Mouse (Mus musculus) liver, embryonic 14.5 days (tissue): ENCODE measurements at regions not wholly inside any gene's neighbourhood (a gene's known extent, or its start where the extent isn't known, plus 50 kb on each side); places are given as distances from the start of the nearest gene placed in this dataset.
A peak's percentile ranks its signal among the peaks of the same experiment; 100 is the strongest.

Source experiments
- ATAC-seq: fragments of 200-750 bp; cut with Nextera tagmentation; 2 replicates; pipeline ENCODE4 v1.8.0; 2017; ENCODE audit warnings: moderate number of reproducible peaks, mild to moderate bottlenecking, moderate library complexity; ENCODE audit not compliant: insufficient read depth
- DNase-seq, 3 experiments: peaks; one replicate each; pipeline ENCODE4 v3.0.0-alpha.2; 2012 to 2013; ENCODE audit warnings: low read depth in 3 of 3, low spot score in 3 of 3
- H3K27ac ChIP-seq: fragments of 300-500 bp; sonication (generic); 2 replicates; pipeline ENCODE4 v1.5.1; 2014; ENCODE audit warnings: moderate library complexity, mild to moderate bottlenecking, control low read depth, inconsistent platforms
- H3K27me3 ChIP-seq: fragments of 300-500 bp; sonication (generic); 2 replicates; pipeline ENCODE4 v1.6.1; 2014; ENCODE audit warnings: mild to moderate bottlenecking, low read length, moderate library complexity; ENCODE audit not compliant: control insufficient read depth, insufficient read depth
- H3K36me3 ChIP-seq: fragments of 300-500 bp; sonication (generic); replicated peaks from 2 replicates; pipeline ENCODE4 v1.6.1; 2014; ENCODE audit warnings: low read depth; ENCODE audit not compliant: control insufficient read depth, insufficient read depth
- H3K4me1 ChIP-seq, 2 experiments: fragments of 200-500 bp in 1 of 2; fragments of 300-500 bp in 1 of 2; sonication (generic) in 1 of 2; replicated peaks; 2 replicates each; pipeline ENCODE4 v1.6.1; 2012 to 2014; ENCODE audit warnings: antibody characterized with exemption in 1 of 2, inconsistent platforms in 1 of 2, low read length in 1 of 2; ENCODE audit not compliant: control insufficient read depth in 2 of 2, insufficient read depth in 2 of 2
- H3K4me2 ChIP-seq: fragments of 300-500 bp; sonication (generic); 2 replicates; pipeline ENCODE4 v1.6.1; 2014; ENCODE audit warnings: low read depth, mild to moderate bottlenecking, control low read depth, moderate library complexity
- H3K4me3 ChIP-seq, 2 experiments: fragments of 200-500 bp in 1 of 2; fragments of 300-500 bp in 1 of 2; sonication (generic) in 1 of 2; 2 replicates each; pipeline ENCODE4 v1.5.1; 2012 to 2014; ENCODE audit warnings: low read depth in 2 of 2, low read length in 2 of 2, mild to moderate bottlenecking in 2 of 2, control low read depth in 1 of 2, inconsistent platforms in 1 of 2, moderate library complexity in 1 of 2; ENCODE audit not compliant: insufficient read depth in 1 of 2
- H3K9ac ChIP-seq: fragments of 300-500 bp; sonication (generic); replicated peaks from 2 replicates; pipeline ENCODE4 v1.6.1; 2014; ENCODE audit warnings: mild to moderate bottlenecking, control low read depth, moderate library complexity
- H3K9me3 ChIP-seq: fragments of 300-500 bp; sonication (generic); 2 replicates; pipeline ENCODE4 v1.6.1; 2016; ENCODE audit warnings: low read length, mixed read lengths; ENCODE audit not compliant: control insufficient read depth
- CTCF ChIP-seq: IDR thresholded peaks from 2 replicates; pipeline ENCODE4 v1.5.1; 2016; ENCODE audit warnings: antibody characterized with exemption, low read depth, control low read depth
- EP300 ChIP-seq: IDR thresholded peaks from 2 replicates; pipeline ENCODE4 v1.6.1; 2016; ENCODE audit warnings: antibody characterized with exemption, low read depth
- WGBS: fragments of 180-500 bp; shearing (Covaris S2); extraction: QIAGEN DNeasy Blood & Tissue Kit; methylation state at CpG from one replicate; pipeline ENCODE4 v1.1.7; 2014; ENCODE audit not compliant: insufficient replicate concordance; 5-methylcytosine and 5-hydroxymethylcytosine counted together

GRCm38 (mm10) chr4:152779526-152779925 lies 301.9 kb upstream of the Kcnab2 start:
- Histone ChIP-seq H3K4me3 (no peak overlapping the region), H3K36me3 (no peaks in the 10 kb centered on the region), H3K4me1 (no peaks in the 10 kb centered on the region), H3K4me2 (no peak overlapping the region), H3K9ac (no peak overlapping the region), H3K27me3 (no peaks in the 10 kb centered on the region), H3K9me3 (no peaks in the 10 kb centered on the region; the same call in 1 of the 2 replicates), H3K27ac (no peak overlapping the region)
- ATAC-seq (no peak), DNase-seq (no peak)
- TF ChIP-seq EP300 (no peak), CTCF (no peak)
- WGBS: 79% methylated on average over 17 of the region's 17 CpGs

GRCm38 (mm10) chr4:152775801-152776200 lies 298.1 kb upstream of the Kcnab2 start:
- WGBS: 66% methylated on average over 6 of the region's 6 CpGs
- H3K4me1 ChIP-seq: no peaks in the 10 kb centered on the region
- no peak overlapping the region for H3K4me3 ChIP-seq
- H3K9me3 ChIP-seq: no peaks in the 10 kb centered on the region; the same call in 1 of the 2 replicates
- H3K9ac ChIP-seq: no peak overlapping the region
- H3K4me2 ChIP-seq: no peak overlapping the region
- no peak for TF ChIP-seq EP300
- TF ChIP-seq CTCF: no peak
- H3K27ac ChIP-seq: no peak overlapping the region
- no peaks in the 10 kb centered on the region for H3K36me3 ChIP-seq
- ATAC-seq (no peak), DNase-seq (no peak)
- H3K27me3 ChIP-seq: no peaks in the 10 kb centered on the region

DNA sequence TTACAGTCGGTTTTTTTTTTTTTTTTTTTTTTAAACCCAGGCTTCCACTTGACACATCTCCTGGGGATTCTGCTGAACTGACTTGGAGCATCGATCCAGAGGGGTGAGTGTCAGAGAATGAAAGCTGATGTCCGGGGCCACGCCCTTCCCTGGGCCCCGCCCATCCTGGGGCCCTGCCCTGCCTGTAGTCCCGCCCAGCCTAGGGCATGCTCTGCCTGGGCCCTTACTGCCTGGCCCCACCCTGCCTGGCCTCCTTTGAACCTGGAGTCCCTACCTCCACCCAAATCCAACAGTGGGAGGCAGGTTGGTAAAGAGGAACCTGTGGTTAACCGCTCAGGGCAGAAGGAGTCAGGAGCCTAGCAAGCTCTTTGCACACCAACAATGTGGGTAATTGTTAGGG lies 293.7 kb upstream of the Kcnab2 start:
- no peaks in the 10 kb centered on the region for H3K27me3 ChIP-seq
- TF ChIP-seq EP300 (no peak), CTCF (no peak)
- DNase-seq: no peak
- no peak overlapping the region for H3K9ac ChIP-seq
- no peaks in the 10 kb centered on the region; the same call in none of the 2 replicates for H3K9me3 ChIP-seq
- 56% methylated on average over 7 of the region's 7 CpGs for WGBS
- H3K4me2 ChIP-seq: no peak overlapping the region
- H3K27ac ChIP-seq: no peak overlapping the region
- H3K4me3 ChIP-seq: no peak overlapping the region
- no peaks in the 10 kb centered on the region for H3K36me3 ChIP-seq
- H3K4me1 ChIP-seq: no peaks in the 10 kb centered on the region
- no peak for ATAC-seq

GRCm38 (mm10) chr4:152767372-152767771 lies 289.7 kb upstream of the Kcnab2 start:
- H3K4me1 ChIP-seq: no peaks in the 10 kb centered on the region
- DNase-seq: no peak
- no peak overlapping the region for H3K27ac ChIP-seq
- no peak overlapping the region for H3K4me3 ChIP-seq
- H3K36me3 ChIP-seq: no peaks in the 10 kb centered on the region
- H3K4me2 ChIP-seq: no peak overlapping the region
- WGBS: 62% methylated on average over 5 of the region's 5 CpGs
- H3K9ac ChIP-seq: no peak overlapping the region
- no peaks in the 10 kb centered on the region for H3K27me3 ChIP-seq
- no peak for TF ChIP-seq EP300
- peak; percentile 62 for TF ChIP-seq CTCF
- H3K9me3 ChIP-seq: no peaks in the 10 kb centered on the region; the same call in none of the 2 replicates
- ATAC-seq: no peak

- H3K9me3 ChIP-seq: no peaks in the 10 kb centered on the region
- no peak overlapping the region for H3K9ac ChIP-seq
- ATAC-seq: no peak
- H3K27ac ChIP-seq: no peak overlapping the region
- TF ChIP-seq CTCF (no peak), EP300 (no peak)
- DNase-seq: no peak
- no peaks in the 10 kb centered on the region for H3K4me1 ChIP-seq
- no peaks in the 10 kb centered on the region for H3K36me3 ChIP-seq
- H3K27me3 ChIP-seq: no peaks in the 10 kb centered on the region
- no peak overlapping the region for H3K4me2 ChIP-seq
- no peak overlapping the region for H3K4me3 ChIP-seq
- WGBS: 61% methylated on average over 6 of the region's 6 CpGs
Measured at GRCm38 (mm10) chr4:152763116-152763515, 285.4 kb upstream of the Kcnab2 start.
